Comparison of ENCODE assay signal across 27 mouse cellular contexts in genomic region chr3:127924464-127924863, GRCm38 (mm10). TPM values are rescaled to one million over a fixed set of nuclear protein-coding genes. Genes with fewer than 3 reads are reported as not detected.
DNase-seq lines count a peak whose midpoint lies in the region; ATAC-seq and TF ChIP-seq lines count a peak whose summit lies in the region.
"Had no signal": no experiment of that assay in that cellular context is flagged by ENCODE, and none has a peak within 500 bp of the region (broad histone marks: within the 10 kb centered on the region; RNA-seq: fewer than 3 reads in every experiment).

No protein-coding gene starts in this region.

- no peak overlapping the region for H3K4me2 ChIP-seq in hindbrain, embryonic 16.5 days (ENCODE audit: low read length)
- H3K4me2 ChIP-seq: embryonic facial prominence, embryonic 13.5 days; heart, embryonic 11.5 days; liver, embryonic 15.5 days; lung, embryonic 15.5 days; midbrain, embryonic 11.5 days; neural tube, embryonic 15.5 days had no signal

- H3K4me3 ChIP-seq in G1E (ENCODE audit: low read depth, low read length): no peak overlapping the region
- H3K4me3 ChIP-seq in hindbrain, embryonic 16.5 days (ENCODE audit: low read length): no peak overlapping the region
- H3K4me3 ChIP-seq: embryonic facial prominence, embryonic 13.5 days; left cerebral cortex, adult 2 months; limb, embryonic 10.5 days; liver, embryonic 15.5 days; lung, embryonic 15.5 days; neural tube, embryonic 15.5 days had no signal

- H3K9ac ChIP-seq in hindbrain, embryonic 16.5 days (ENCODE audit: low read depth, low read length): no peak overlapping the region
- H3K9ac ChIP-seq: embryonic facial prominence, embryonic 13.5 days; liver, embryonic 15.5 days; lung, embryonic 15.5 days; neural tube, embryonic 15.5 days had no signal

- no peak overlapping the region for H3K27ac ChIP-seq in hindbrain, embryonic 16.5 days (ENCODE audit: low read depth, low read length)
- H3K27ac ChIP-seq: embryonic facial prominence, embryonic 13.5 days; kidney, postnatal 0 days; left cerebral cortex, adult 2 months; limb, embryonic 10.5 days; liver, embryonic 15.5 days; lung, embryonic 15.5 days; neural tube, embryonic 15.5 days had no signal

- peak; percentile 60 for ATAC-seq in G1E (ENCODE audit: extremely low read depth, insufficient number of reproducible peaks, low FRiP score, poor library complexity, severe bottlenecking)
- peak; percentile 94 for ATAC-seq in granulocyte monocyte progenitor cell, adult 5-6 weeks (replicated peaks; ENCODE audit: poor library complexity, severe bottlenecking)
- ATAC-seq in hindbrain, embryonic 16.5 days: no peak
- ATAC-seq: forebrain, embryonic 14.5 days had no signal

- no peak for TF ChIP-seq CTCF in G1E (IDR thresholded peaks at IDR 0.05; ENCODE audit: low read depth, low read length)

- no peaks in the 10 kb centered on the region for H3K36me3 ChIP-seq in G1E (replicated peaks)
- H3K36me3 ChIP-seq in hindbrain, embryonic 16.5 days (ENCODE audit: control insufficient read depth, insufficient read depth, low read length): no peaks in the 10 kb centered on the region
- H3K36me3 ChIP-seq: embryonic facial prominence, embryonic 13.5 days; limb, embryonic 10.5 days; lung, embryonic 15.5 days; neural tube, embryonic 15.5 days had no signal

- 78% methylated on average over 2 of the region's 2 CpGs for WGBS in hindbrain, embryonic 16.5 days

- no peaks in the 10 kb centered on the region for H3K27me3 ChIP-seq in G1E (ENCODE audit: insufficient read depth, low read length)
- H3K27me3 ChIP-seq in hindbrain, embryonic 16.5 days (replicated peaks; ENCODE audit: control insufficient read depth, insufficient read depth, low read length): no peaks in the 10 kb centered on the region
- H3K27me3 ChIP-seq: embryonic facial prominence, embryonic 13.5 days; liver, embryonic 15.5 days; lung, embryonic 15.5 days; neural tube, embryonic 15.5 days had no signal

- DNase-seq in CD4-positive, CD25-positive, alpha-beta regulatory T cell, adult 2 months (ENCODE audit: low read depth, low spot score): peak; percentile 12
- DNase-seq in G1E (ENCODE audit: low spot score): peak; percentile 14
- peak; percentile 12 for DNase-seq in naive thymus-derived CD4-positive, alpha-beta T cell, adult 2 months (ENCODE audit: low read depth)
- no peak for DNase-seq in cerebellum, postnatal 25 days
- DNase-seq in lung, postnatal 4 days: no peak
- no peak for DNase-seq in cerebellum, adult 9-11 months
- DNase-seq: cerebellum, adult 11-12 months; cerebellum, postnatal 14 days; embryo, embryonic 11 days; heart, postnatal 10 days; kidney, adult 2 months; liver; lung, postnatal 36 days; right cerebral cortex, postnatal 14 days; spleen, adult 18-20 months had no signal

- H3K4me1 ChIP-seq in G1E (ENCODE audit: insufficient read depth, low read depth, low read length): peaks cover 21% of the 10 kb centered on the region
- H3K4me1 ChIP-seq in hindbrain, embryonic 16.5 days (ENCODE audit: control insufficient read depth, insufficient read depth, low read depth, low read length): no peaks in the 10 kb centered on the region
- H3K4me1 ChIP-seq: embryonic facial prominence, embryonic 13.5 days; limb, embryonic 10.5 days; neural tube, embryonic 15.5 days had no signal

- no peaks in the 10 kb centered on the region for H3K9me3 ChIP-seq in G1E (replicated peaks)
- H3K9me3 ChIP-seq in hindbrain, embryonic 16.5 days (ENCODE audit: control insufficient read depth, low read length): no peaks in the 10 kb centered on the region
- H3K9me3 ChIP-seq: embryonic facial prominence, embryonic 13.5 days; limb, embryonic 10.5 days; liver, embryonic 15.5 days; lung, embryonic 15.5 days; neural tube, embryonic 15.5 days had no signal

RNA-seq across cellular contexts. Expression of gene Fam241a, which starts 28.3 kb away (rescaled TPM):
- total RNA-seq in G1E (2014; fragmentation: Nextera tagmentation) (16.8 and 27.7 TPM in 2 replicates), G1E (2017) (49.3 and 49.7 TPM in 2 replicates)
- 22.5 and 27.2 TPM in 2 replicates for polyA plus RNA-seq in G1E (2012)
- total RNA-seq in granulocyte monocyte progenitor cell, adult 5-6 weeks (2014; fragmentation: Nextera tagmentation): 16.4 and 18.0 TPM in 2 replicates
- 20.0 and 28.2 TPM in 2 replicates for total RNA-seq in granulocyte monocyte progenitor cell, adult 5-6 weeks (2017)
- 5.4 and 7.6 TPM in 2 replicates for polyA plus RNA-seq in hindbrain, embryonic 16.5 days (2015; fragmentation: Nextera tagmentation; extraction: Ambion mirVana)

Comparison
In these comparisons a context has a peak if more than half of its experiments do, and no peak if none do; other contexts are left out.
1. DNase-seq: peak in CD4-positive, CD25-positive, alpha-beta regulatory T cell, adult 2 months (single experiment), G1E (single experiment) and naive thymus-derived CD4-positive, alpha-beta T cell, adult 2 months (single experiment); none in cerebellum, postnatal 25 days (0 of 2), lung, postnatal 4 days (0 of 2) and cerebellum, adult 9-11 months (single experiment).